Mouse (Mus musculus) ES-Bruce4 (cell line): Measurements from ENCODE around the gene Gtf2f2.

Source experiments
- CTCF ChIP-seq: IDR thresholded peaks from one replicate; pipeline ENCODE4 v1.8.1; 2011; ENCODE audit warnings: low read depth, low read length
- EP300 ChIP-seq: IDR thresholded peaks from 2 replicates; pipeline ENCODE4 v1.6.1; 2011; ENCODE audit warnings: low read depth, low read length; ENCODE audit not compliant: insufficient read depth
- POLR2A ChIP-seq: IDR thresholded peaks from one replicate; pipeline ENCODE4 v1.8.1; 2011; ENCODE audit warnings: low read length; ENCODE audit not compliant: insufficient read depth

GRCm38 (mm10) chr14:75852016-75852415 is 158.6 kb downstream of the Gtf2f2 start:
- TF ChIP-seq EP300 = no peak
- no peak for TF ChIP-seq POLR2A
- no peak for TF ChIP-seq CTCF
